In genomic region chr13:95891491-95891925, GRCm38 (mm10) we compare ENCODE assay signal across 8 mouse cellular contexts. TPM values are rescaled to one million over a fixed set of nuclear protein-coding genes. Genes with fewer than 3 reads are reported as not detected.
DNase-seq lines count a peak whose midpoint lies in the region; ATAC-seq lines count a peak whose summit lies in the region.

Gene Iqgap2 (minus strand): TSS chr13:95891922.

- no peaks in the 10 kb centered on the region for H3K27me3 ChIP-seq in midbrain, embryonic 15.5 days (replicated peaks)

- peak within 1 kb of the TSS; percentile 63 for H3K9ac ChIP-seq in midbrain, embryonic 15.5 days

- H3K27ac ChIP-seq in midbrain, embryonic 15.5 days: 0 out of 2 replicates have a peak within 1 kb of the TSS, but pooled peaks have one; percentile 23

- peak within 1 kb of the TSS; percentile 95 for H3K4me2 ChIP-seq in midbrain, embryonic 15.5 days

- peaks cover 23% of the 10 kb centered on the region for H3K4me1 ChIP-seq in midbrain, embryonic 15.5 days

- WGBS in midbrain, embryonic 15.5 days: under 1% methylated on average over 47 of the region's 48 CpGs

- no peaks in the 10 kb centered on the region for H3K36me3 ChIP-seq in midbrain, embryonic 15.5 days (replicated peaks)

- 0 out of 2 replicates have a peak, but pooled peaks have one; percentile 6 for ATAC-seq in erythroblast, adult 5-6 weeks (replicated peaks; ENCODE audit: low FRiP score, poor library complexity, severe bottlenecking)
- peak; percentile 78 for ATAC-seq in midbrain, embryonic 15.5 days (replicated peaks)

- H3K9me3 ChIP-seq in midbrain, embryonic 15.5 days: no peaks in the 10 kb centered on the region

- DNase-seq in layer of hippocampus, adult 8-10 months (ENCODE audit: low spot score in 2 of 2): no peak
- no peak for DNase-seq in layer of hippocampus, adult 9-10 months (ENCODE audit: low spot score)
- DNase-seq in adrenal gland, postnatal 10 days: no peak
- peak in 1 of 2 experiments; percentile 39 for DNase-seq in layer of hippocampus, postnatal 14 days (ENCODE audit: low spot score in 2 of 2)
- no peak for DNase-seq in embryo, embryonic 11 days
- no peak for DNase-seq in kidney, adult 11 months

- peak within 1 kb of the TSS; percentile 70 for H3K4me3 ChIP-seq in midbrain, embryonic 15.5 days

RNA-seq across cellular contexts. Expression of gene Iqgap2, which starts in this region (rescaled TPM):
- total RNA-seq in layer of hippocampus, adult 8-10 months (2022): 10 to 100 TPM; 60.5 to 80.9 (median 72.5) TPM
- total RNA-seq in adrenal gland, postnatal 10 days (2021): 10 to 100 TPM; 63.8 to 81.7 TPM
- total RNA-seq in erythroblast, adult 5-6 weeks (2015; ENCODE audit: low replicate concordance): 16.9 and 22.2 TPM in 2 replicates
- 36.8 and 41.5 TPM in 2 replicates for total RNA-seq in erythroblast, adult 5-6 weeks (2017; ENCODE audit: low replicate concordance)
- 10 to 100 TPM; 49.9 to 54.2 TPM for total RNA-seq in layer of hippocampus, postnatal 14 days (2021)
- 3.4 and 3.8 TPM in 2 replicates for polyA plus RNA-seq in midbrain, embryonic 15.5 days (2015; fragmentation: Nextera tagmentation; extraction: Ambion mirVana)
